Mouse (Mus musculus) spleen, adult 2 months (tissue): Measurements from ENCODE around the gene Gm10681.
"Not testable (repeated sequence)": the region's sequence is repeated elsewhere in the genome, so short reads cannot be mapped to it uniquely, and the experiment has no call there.

Experiments used
- CTCF ChIP-seq: fragments of 200-500 bp; IDR thresholded peaks from 2 replicates; pipeline ENCODE4 v1.5.1; 2011; ENCODE audit warnings: mild to moderate bottlenecking, inconsistent platforms; ENCODE audit not compliant: insufficient read depth, insufficient read length, insufficient replicate concordance; ENCODE audit errors: extremely low read depth
- POLR2A ChIP-seq: fragments of 200-500 bp; IDR thresholded peaks from 2 replicates; pipeline ENCODE4 v1.6.1; 2011; ENCODE audit warnings: low read depth, low read length, inconsistent platforms

DNA sequence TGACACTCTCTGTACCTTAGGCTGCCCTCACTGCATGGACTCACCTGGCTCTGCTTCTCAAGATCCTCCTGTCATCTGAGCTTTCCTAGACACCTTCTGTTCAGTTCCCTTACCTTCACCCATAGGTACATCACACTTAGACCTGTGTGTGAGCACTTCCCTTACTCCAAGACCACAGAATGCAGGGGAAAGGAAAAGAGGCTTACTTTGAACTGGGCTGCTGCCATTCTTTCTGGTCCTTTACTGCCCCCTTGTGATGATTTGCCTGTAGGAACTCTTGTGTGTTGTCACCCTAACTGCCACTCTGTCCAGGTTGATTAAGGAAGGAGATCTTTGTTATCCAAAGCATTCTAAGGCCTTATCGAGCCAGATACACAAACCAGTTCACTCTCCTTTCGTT lies 38.4 kb downstream of the Gm10681 start:
- not testable (repeated sequence) for TF ChIP-seq POLR2A, CTCF
